Mouse (Mus musculus): ENCODE results near the gene Adora2a.
"Not testable (repeated sequence)": the region's sequence is repeated elsewhere in the genome, so short reads cannot be mapped to it uniquely, and the experiment has no call there.

Gene Adora2a

DNA sequence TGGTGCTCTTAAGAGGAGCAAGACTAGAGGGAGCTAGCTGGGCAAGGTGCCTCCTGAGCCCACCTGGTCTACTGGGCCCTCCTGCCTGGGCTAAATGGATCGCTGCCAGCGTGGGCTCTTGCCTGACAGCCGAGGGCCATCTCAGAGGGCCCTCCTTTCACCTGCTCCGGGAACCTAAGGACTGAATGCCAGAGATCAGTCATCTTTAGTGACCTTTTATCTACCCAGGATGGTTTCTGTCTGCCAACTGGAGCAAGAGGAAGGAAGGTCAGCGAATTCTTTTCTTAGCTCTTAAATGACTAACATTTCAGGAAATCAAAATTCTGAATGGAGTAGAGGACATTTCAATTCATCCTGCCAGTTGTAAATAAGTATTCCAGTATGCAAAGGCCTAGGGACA lies 33.9 kb downstream of the Adora2a start:
- no peak for DNase-seq (ENCODE audit: low read depth, low spot score)

DNA sequence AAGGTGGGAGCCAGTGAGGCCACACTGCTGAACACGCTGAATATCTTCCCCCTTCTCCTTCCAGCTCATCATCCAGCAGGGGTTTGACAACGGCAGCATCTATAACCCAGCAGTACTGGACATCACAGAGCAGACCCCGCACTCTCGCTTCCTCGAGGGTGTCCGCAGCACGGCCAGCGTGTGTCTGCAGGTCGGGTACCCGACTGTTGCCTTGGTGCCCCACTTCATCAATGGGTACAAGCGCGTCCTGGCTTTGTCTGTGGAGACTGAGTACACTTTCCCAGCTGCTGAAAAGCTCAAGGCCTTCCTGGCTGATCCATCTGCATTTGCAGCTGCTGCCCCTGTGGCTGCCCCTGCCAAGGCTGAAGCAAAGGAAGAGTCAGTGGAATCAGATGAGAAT lies 35.9 kb downstream of the Adora2a start:
- DNase-seq (ENCODE audit: low read depth, low spot score), result no peak

DNA sequence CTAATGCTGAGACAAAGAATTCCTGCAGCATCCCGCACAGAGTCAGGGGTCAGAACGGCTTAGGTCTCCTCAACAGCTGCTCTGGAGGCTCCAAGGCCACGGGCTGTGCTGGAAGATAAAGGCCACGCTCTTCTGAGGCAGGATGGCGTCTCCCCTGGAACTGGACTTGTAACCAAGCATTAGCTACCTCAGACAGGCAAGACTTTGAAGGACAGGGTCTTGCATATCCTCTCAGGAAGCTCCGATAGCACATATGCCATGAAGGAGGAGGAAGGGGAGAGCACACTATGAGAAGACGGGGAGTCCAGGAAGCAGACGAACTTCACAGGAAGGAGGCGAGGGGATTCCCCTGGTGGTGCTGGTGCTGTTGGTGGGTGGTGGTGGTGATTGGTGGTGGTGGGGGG lies 37.2 kb downstream of the Adora2a start:
- DNase-seq (ENCODE audit: low read depth, low spot score), result not testable (repeated sequence)

DNA sequence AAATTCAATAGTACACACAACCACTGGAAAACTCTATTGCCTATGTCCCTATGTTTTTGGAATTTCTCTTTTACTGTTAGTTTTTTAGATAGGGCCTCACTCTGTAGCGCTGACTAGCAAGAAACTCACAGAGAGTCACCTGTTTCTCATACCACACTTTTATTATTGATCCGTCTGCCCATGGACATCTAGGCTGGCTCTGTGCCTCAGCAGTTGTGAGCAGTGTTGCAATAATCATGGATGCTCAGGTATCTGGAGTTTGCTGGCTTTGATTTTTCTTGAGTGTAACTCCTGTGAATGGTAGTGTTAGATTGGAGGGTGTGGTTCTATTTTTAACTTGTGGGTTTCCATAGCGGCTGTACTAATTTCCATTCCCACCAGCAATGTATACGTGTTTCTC lies 38.7 kb downstream of the Adora2a start:
- no peak for DNase-seq (ENCODE audit: low read depth, low spot score)

DNA sequence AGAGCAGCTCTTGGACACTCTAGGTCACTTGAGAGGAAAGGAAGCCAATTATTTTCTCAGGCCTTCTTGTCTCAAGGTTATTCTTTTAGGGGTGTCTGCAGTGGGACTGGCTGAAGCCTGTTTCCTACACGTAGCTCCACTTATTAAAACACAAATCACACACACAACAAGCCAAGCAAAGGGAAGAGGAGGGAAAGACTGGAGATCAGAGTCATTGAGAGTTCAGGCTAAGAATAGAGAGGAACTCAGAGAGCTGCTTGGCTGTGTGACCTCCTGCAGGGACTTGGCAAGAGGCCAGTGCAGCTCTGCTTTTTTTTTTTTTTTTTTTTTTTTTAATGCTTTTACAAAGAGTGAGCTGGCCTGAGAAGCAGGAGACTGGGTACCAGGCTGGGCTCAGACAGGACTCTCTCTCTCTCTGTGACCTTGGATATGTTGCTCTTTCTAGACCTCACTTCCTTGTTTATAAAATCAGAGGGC lies 47.6 kb downstream of the Adora2a start:
- not testable (repeated sequence) for DNase-seq (ENCODE audit: low read depth, low spot score)

DNA sequence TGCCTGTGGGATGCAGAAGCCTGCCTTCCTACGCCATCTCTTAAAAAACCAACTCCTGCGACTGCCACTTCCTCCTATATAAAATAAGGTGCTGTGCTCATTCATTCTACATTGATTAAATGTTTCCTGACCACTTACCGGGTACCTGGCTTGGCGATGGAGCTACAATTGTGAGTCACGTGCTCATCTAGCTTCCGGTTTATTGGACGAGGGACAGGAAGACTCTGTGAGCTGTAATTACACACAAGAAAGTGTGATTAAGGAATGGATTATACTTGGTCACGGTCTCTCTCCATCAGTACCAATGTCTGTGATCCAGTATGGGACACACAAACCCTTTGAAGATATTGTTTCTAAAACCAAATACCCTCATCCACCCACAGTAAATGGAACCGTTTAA lies 48.1 kb downstream of the Adora2a start:
- DNase-seq (ENCODE audit: low read depth, low spot score), result no peak

DNA sequence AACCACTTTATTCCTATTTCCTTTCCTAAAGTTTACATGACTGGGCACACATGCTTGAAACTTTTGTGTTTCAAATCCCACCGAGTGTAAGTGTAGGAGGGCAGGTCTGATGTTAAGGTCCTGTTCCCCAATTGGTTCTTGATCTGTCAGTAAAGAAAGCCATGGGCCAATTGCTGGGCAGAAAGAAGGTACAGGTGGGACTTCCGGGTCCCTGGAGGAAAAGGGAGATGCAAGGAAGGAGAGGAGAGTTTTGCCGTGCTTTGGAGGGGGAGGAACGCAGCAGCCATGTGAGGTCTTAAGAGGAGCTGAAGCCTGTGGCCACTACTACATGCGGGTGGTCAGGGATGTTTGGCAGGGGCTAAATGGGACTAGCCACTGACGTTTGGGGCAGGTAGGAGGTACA lies 48.6 kb downstream of the Adora2a start:
- DNase-seq (ENCODE audit: low read depth, low spot score), result no peak

DNA sequence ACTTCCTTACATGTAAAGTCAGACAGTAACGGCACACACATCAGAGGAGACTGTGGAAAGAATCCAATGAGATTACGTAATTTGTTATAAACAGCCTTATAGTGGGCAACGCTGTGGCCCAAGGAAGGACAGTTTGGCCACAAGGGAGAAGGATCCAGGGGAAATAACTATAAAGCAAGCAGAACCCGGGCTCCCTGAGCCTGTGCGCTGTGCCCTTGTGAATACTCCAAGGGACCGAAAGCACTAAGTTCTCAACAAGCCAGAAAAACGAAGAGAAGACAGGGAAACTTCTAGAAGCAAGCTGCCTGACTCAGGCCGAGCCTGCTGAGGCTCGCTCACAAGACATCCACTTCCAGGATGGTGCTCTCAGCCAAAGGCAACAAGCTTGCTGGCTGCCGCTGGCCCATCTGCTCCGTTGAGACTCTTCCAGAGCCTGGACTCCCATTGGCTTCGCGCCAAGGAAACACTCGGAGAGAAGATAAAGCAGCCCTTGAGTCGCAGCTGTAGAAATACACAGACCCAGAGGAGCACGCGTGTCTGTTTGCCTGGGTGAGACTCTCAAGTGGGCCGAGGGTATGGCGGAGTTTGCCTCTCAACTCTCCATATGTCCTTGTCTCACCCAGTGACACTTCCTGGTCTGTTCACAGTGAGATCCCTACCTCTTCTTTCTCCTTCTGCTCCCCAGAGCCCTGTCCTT lies 57.1 kb downstream of the Adora2a start:
- DNase-seq (ENCODE audit: low read depth, low spot score), result not testable (repeated sequence)

DNA sequence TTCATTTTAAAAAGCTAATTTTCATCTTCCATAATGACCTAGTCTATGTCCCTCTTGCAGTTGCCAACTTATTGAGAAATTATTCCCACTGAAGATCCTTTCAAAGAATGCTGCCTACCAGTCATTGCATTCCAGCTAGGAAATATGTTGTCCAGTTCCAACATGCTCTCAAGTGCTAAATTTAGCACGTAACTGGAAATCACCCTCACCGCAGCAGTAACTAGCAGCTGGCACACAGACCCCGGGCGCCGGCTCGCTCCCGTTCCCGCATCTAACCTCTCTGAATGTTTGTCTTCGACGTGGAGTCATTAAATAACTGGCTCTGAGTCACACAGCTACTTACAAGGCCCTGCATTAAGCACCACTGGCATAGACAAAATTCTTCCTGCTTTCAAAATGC lies 62.0 kb downstream of the Adora2a start:
- DNase-seq (ENCODE audit: low read depth, low spot score), result no peak
